Mouse (Mus musculus) kidney, postnatal 14 days (tissue): ENCODE measurements around the gene Trim28.

Source experiments
- DNase-seq: peaks from one replicate; pipeline ENCODE4 v3.0.0; 2022; ENCODE audit warnings: mixed read lengths

The Trim28 gene

DNA sequence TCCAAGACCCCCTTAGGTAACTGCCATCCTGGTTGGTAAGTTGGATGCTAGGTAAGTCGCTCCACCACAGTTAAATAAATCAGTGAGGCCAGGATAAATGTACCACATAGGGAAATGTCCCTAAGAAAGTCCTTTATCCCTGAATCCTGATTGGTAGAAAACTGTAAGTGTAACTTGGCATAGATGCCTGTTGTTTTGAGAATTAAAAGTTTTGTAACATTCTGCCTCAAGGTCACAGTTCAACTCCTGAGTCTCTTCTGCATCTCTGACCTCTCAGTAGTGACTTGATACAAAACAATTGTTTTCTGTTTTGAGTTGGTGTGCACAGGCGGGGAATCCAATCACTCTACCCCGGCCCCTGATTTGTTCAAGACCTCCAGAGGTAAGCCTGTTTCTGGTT is at the start of gene Trim28:
Gene Trim28, plus strand, starts transcription at position 264 of the 400 bp plus-strand sequence.
- DNase-seq = no peak

DNA sequence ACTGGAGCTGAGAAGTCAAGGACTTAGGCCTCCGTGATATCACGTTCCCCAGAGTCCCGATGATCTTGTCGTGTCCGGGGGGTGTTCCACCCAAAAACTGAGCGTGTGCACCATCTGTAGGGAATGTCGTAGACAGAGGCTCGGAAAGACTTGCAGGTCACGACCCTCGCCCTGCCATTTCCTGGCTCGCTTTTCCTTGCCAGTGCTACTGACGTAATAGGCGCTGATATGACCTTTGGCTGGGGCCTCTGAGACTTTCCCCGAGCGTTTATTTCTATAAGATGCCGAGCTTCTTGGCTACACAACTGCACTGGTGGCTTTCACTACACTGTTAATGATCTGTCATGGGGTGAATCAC is 49.1 kb upstream of the Trim28 start:
- DNase-seq = no peak

DNA sequence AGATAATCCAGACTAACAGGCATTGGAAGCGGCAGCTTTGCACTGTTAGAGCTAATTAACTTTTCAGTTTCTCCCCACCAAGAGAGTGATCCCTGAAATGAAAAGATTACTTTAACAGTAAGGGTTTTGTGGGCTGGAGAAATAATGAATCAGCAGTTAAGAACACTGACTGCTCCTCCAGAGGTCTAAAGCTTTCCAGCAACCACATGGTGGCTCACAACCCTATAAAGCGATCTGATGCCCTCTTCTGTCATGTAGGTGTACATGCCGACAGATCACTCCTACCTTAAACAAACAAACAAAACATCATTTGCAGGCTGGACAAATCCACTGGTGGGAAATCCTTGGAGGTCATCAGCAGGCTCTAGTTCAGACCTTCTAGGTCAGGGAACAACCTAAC is 44.0 kb upstream of the Trim28 start:
- no peak for DNase-seq

DNA sequence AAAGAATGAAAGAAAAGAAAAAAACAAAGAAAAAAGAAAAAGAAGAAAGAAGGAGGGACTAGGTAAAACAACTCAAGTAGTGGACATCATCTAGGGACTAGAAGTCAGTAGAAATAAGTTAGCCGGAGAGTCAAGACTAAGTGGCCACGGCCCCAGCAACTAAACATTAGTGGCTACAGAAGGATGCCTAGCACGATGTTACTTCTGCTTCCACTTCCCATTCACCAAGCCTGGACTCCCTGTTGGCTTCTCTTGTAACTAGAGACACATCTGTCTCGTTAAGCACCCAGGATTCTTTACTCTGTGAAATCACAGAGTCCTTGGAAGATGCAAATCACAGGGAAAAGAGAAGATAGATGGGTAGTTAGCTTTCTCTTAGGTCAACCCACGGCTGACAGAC is 41.4 kb upstream of the Trim28 start:
- DNase-seq = no peak

DNA sequence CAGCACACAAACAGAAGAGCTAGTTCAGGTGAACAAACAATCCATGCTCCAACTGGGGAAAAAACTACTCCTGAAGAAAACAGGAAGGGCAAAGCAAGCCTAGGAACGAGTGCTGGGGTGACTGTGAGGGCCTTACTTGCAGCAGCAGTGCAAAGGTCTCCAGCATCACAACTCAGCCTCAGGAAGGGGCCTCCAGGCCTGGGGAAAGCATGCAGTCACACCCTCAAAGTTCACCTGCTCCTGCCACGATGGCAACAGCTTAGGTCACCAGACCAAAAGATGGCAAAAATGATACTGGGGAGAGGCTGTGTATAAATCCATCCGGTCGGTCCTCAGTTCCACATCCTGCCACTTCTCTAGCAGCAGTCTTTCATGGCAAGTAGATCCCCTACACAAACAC is 40.0 kb upstream of the Trim28 start:
- DNase-seq = no peak

DNA sequence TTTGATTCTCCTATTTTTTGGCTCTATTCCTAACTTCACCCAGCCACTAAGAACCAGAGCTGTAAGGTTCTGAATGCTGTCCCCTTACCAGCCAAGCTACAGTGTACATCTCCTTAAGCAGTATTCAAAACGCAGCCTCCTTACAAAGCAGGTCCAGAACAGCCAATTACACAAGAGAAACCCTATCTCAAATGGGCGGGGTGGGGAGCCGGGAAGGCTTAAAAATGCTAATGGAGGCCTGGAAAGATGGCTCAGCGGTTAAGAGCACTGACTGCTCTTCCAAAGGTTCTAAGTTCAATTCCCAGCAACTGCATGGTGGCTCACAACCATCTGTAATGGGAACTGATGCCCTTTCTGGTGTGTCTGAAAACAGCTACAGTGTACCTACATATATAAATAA is 39.2 kb upstream of the Trim28 start:
- DNase-seq = no peak

DNA sequence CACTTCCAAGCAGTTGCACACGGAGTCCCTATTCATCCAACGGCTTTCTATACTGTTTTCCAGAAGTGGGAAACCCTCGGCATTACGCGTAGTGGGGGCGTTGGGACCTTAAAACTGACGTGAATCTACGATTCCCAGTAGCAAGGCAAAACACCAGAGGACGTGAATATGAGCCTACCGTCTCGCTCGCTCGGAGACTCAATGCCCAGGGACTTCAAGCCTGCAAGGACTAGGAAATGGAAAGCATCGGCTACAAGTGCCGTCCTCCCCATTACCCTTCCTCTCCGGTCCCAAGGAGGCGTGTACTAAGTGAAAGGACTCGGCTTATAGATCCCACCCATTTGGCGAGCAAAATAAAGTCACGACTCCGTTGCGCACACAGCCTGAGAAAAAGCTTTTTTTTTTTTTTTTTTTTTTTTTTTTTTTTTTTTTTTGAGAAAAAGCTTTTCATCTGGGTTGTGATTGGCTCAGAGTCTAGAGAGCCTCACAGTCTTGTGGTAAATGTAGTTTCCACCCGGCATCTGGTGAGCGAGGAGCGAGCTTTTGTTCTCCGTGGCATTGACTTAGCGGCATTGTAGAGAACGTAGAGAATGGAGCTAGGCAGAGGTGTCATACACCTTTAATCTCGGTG is 37.3 kb upstream of the Trim28 start:
- peak; percentile 55 for DNase-seq

DNA sequence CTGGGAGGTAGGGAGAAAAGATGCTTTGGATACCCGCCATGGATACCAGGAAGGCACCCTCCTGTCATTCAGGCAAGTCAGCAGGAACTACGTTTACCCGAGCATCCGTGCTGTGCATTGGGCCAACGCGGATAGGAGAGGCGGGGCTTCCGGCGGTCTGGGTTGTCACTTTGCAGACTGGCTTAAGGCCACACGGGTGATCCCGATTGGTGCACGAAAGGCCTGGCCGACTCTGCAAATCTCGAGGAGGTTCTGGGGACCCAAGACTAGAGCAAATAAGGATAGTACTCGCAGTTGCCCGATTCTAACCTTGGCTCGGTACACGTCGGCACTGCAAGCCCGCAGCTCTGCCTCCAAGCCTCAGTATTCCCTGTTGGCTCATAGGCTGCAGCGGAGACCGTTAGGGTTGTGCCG is 33.2 kb upstream of the Trim28 start, which contains the start of gene Zfp324:
Gene Zfp324, plus strand, starts transcription at position 161 of the 414 bp plus-strand sequence.
- peak; percentile 93 for DNase-seq

DNA sequence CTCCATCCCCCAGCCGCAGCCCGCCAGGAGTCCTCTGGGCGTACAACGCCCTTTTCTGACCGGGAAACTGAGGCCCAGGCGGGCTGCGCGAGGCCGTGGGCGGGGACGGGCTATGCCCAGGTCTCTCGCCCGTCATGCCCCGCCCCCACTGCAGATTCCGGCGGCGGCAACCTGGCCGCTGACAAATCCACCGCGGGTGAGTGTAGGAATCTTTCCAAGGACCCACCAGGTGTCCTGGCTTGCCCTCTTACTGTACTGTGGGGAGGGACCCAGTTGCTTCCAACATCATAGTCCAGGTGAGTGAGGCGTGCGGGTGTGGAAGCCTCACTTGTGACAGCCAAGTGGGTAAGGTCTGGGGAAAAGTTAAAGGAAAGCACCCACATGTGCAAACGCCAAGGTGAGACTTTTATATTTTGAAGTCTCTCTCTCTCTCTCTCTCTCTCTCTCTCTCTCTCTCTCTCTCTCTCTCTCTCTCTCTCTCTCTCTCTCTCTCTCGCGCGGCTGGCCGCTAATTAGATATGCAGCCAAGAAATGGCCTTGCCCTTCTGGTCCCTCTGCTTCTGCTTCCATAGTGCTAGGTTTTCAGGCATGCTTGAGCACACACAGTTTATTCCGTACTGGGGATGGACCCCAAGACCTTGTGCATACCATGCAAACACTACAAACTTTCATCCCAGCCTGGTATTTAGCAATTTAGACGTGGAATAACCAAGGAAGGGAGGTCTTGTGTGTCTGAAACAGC is 32.6 kb upstream of the Trim28 start:
- peak; percentile 76 for DNase-seq

DNA sequence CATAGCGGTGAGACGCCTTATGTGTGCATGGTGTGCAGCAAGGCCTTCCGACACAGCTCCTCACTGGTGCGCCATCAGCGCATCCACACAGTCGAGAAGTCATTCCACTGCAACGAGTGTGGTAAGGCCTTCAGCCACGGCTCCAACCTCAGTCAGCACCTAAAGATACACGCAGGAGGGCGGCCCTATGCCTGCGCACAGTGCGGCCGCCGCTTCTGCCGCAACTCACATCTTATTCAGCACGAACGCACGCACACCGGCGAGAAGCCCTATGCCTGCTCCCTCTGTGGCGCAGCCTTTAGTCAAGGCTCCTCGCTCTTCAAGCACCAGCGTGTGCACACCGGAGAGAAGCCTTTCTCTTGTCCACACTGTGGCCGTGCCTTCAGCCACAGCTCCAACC is 28.0 kb upstream of the Trim28 start:
- DNase-seq = no peak

DNA sequence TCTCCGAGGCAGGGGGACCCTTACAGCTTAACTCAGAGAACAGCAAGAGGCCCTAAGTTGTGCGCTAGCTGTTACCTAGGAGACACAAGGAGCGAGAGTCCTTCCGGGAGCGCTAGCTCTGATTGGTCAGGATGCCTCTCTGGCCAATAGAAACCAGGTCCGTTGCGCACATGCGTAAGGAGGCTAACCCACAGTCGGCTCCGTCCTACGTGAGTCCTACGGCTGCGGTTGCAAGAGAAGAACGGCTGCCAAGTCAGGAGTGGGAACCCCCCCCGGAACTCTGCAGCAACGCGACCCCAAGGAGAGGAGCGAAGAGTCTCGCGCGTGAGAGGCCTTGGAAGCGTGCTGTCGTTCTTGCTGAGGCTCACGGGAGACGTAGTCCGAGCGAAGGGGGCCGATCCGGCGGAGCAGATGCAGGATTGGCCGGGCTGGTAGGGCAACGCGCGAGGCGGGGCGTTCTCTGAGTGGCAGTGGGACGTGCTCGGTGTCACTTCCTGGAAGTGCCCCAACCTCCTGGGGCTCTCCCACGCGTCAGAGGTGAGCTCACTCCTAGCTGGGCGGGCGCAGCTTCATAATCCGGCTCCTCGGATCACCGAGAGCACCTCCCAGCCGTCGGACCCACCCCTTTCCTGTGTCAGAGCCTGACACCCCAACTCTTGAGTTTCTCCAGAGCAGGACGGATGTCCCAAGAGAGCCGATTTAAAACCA is 21.1 kb upstream of the Trim28 start, which contains the start of gene Zfp446:
Gene Zfp446, plus strand, starts transcription at position 167 of the 708 bp plus-strand sequence.
- DNase-seq = peak; percentile 99

DNA sequence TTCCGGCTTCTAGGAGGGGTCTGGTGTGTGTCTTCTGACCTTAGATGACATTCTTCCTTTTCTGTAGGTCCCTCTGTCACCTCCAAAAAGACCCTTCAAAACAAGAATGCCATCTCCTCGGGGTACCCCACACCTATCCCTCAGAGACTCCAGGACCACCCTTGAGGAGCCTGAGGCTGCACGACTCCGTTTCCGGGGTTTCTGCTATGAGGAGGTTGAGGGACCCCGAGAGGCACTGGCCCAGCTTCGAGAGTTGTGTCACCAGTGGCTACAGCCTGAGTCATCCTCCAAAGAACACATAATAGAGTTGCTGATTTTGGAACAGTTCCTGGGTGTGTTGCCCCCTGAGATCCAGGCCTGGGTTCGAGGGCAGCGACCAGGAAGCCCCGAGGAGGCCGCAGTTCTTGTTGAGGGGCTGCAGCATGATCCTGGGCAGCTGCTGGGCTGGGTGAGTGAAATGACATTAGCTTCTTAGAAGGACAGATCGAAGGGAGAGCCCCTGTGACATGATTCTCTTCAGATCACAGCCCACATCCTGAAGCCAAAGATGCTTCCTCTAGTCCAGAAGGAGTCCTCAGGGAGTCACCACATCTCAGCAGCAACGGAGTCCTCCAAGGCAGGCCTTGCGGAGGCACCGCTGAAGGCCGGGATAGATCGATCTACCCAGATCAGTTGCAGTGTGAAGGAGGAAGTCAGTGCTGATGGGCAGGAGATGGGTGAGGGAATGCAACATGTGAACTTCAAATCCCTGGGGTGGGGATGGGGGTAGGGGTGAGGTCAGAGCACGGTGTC is 19.8 kb upstream of the Trim28 start:
- DNase-seq = no peak

DNA sequence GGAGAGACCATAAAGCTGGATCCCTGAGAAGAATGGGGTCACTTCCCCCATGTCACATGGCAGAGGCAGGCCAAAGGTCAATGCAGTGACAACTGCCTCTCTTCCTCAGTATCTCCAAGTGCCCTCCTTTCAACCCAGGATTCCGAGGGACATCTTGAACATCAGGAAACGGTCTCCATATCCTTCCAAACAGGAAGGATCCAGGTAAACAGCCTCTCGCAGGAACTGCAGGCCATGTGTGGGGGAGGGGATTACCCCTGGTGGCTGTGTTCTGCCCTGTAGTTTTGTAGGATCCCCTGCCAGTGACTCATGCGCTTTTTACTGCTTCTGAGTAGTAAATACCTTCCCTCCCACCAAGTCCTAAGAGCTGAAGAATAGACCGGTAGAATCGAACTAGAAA is 19.1 kb upstream of the Trim28 start:
- no peak for DNase-seq

DNA sequence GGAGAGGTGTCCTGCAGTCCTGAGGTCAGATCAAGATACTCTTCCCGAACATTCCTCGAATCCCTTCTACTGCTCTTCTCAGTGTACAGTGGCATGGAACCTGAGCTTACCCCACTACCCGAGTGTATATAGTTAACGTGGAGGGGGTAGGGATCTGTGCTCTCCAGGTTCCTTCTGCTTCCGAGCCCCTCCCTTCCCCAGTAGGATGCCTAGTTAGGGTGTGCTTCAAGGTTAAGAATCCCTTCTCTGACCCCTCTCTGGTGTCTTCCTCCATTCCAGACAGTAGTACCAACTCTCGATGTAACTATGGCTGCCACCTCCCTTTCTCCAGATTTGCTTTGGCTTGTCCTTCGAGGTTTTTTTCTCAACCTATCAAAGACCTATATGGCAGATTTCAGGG is 18.6 kb upstream of the Trim28 start:
- no peak for DNase-seq

DNA sequence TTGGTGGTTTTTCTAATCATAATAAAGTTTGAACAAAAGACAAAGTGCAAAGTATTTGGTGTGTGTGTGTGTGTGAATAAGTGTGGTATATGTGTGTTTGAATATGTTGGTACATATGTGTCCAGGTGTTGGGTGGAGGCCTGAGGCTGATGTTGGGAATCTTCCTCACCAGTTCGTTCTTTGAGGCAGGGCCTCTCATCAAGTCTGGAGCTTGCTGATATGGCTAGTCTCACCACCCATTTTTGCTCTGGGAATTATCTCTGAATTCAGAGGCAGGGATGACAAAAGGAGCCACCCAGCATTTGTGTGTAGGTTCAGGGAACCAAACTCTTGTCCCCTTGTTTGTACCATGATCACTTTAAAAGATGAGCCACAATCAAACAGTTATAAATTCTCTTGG is 13.2 kb upstream of the Trim28 start:
- no peak for DNase-seq

DNA sequence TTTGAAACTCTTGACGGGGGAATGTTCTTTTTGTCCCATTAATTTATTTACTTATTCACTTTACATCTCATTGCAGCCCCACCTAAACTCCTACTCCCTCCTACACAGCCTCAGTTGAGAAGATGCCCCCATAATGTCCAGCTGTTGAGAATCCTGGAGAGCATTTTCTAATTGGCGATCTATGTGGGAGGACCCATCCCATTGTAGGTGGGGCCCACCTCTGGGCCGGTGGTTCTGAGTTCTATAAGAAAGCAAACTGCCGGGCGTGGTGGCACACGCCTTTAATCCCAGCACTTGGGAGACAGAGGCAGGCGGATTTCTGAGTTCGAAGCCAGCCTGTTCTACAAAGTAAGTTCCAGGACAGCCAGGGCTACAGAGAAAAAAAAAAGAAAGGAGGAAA is 12.0 kb upstream of the Trim28 start:
- no peak for DNase-seq

DNA sequence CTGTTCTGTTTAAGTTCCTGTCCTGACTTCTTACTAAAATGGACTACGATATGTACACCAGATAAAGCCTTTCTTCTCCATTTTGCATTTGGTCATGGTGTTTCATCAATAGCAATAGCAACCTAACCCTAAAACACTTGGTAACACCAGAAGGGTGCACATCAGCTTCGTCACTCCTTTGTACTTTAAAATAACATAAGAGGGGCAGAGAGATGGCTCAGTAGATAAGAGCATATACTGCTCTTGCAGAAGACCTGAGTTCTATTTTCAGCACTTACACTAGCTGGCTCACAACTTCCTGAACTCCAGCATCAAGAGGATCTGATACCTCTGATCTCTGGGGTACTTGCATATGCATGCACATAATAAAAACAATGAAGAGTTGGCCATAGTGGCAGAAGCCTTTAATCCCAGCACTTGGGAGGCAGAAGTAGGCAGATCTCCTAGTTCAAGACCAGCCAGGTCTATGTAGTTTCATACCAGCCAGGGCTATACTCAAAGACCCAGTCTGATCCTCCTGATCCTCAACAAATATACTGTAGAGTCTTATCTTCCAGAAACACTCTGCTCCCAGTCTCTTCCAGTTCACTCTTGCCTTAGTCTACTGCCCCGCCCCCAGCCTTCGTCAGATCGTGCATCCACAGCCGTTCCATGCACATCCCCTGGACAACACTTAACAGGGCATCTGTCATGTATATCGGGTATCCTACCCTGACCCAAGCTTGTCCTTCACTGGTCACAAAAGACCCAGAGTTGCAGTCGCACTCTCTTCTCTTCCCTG is 11.3 kb upstream of the Trim28 start:
- no peak for DNase-seq

DNA sequence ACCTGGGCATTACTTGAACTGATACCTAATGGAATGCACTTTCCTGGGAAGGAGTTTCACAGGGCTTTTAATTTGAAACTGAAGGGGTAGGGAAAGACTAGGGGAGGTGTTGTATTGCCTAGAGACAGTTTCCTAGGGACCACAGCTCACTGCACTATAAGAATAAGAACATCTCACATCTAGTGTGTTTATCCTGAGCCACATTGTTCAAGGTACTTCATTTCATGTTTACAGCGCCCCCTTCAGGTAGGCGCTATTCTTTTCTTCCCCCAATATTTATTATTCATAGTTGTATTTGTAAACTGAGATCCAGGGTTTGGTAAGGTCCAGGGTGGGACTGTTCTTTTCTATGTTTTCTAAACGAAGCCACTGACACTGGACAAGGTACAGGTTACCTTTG is 6.7 kb upstream of the Trim28 start:
- DNase-seq = no peak

DNA sequence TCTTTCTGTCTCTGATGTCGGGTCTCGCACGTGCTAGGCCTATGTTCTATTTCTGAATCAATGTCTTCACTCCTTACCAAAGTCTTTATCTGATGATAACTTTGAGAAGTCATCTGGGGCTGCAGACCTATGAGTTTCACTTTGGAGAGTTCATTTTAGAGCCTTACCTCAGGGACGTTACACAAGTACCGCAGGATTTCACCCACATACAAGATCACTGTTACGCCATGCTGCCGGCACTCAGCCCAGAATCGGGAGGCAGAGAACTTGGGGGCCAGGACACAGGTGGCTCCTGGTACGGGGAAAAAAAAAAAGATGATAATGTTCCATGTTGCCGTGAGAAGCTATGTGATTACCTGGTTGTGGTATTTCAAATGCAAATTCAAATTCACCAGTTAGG is 5.8 kb upstream of the Trim28 start:
- DNase-seq = no peak

DNA sequence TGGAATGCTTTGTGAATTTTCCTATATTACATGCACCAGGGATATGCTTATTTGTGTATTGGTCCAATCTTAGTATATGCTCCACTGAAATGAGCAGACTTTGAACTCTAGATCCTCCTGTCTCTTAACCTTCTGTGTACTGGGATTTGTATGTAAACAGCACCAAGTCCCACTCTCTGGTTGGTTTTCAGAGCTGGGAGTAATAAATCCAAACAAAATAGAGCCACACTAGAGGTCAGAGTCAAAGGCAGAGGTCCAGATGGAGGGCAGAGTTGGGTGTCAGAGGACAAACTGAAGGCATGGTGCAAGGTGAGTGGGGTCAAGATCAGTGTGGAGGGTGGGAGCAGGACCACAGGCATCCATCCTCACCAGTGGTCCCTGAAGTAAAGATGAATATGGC is 3.1 kb upstream of the Trim28 start:
- no peak for DNase-seq

DNA sequence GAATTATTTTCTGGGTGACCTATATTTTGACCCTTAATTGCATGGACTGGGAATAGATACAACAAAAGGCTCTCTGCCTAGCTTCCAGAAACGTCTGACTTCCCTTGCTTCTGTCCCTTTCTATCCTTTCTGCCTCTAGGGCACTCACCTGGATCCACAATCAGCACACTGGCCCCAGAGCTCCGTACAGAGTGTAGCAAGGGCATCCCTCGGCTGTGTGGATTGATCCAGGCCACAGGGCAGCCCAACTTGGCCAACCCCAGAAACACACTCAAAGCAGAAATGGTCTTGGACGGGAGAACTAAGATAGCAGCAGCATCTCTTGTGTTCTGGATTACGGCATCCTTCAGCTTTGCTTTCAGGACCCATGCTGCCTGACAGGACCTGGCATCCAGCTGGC is 1.7 kb upstream of the Trim28 start:
- no peak for DNase-seq

DNA sequence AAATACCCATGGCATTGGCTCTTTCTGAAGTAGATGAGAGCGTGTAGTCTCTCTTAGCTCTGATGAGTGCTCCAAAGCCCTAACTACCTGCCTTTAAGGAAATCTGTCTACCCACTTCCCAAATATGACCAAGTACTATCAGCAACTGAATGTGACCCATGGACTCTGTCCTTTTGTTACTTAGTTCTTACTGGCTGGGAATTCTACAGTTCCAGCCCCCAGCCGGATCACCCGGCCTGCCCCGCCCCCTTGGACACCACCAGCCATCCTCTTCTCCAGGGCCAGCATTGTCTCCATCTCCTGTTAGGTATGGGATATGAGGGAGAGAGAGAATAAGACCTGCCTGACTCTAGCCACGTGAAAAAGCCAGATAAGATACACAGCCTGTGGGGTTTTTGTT is 861 bp upstream of the Trim28 start, which contains the start of gene Slc27a5:
Gene Slc27a5, minus strand, starts transcription at position 140 of the 400 bp plus-strand sequence.
- DNase-seq = no peak
